Mouse (Mus musculus) limb, embryonic 13.5 days (tissue): ENCODE data around the gene Uba7. TPM values are rescaled to one million over a fixed set of nuclear protein-coding genes. Genes with fewer than 3 reads are reported as not detected.
A peak's percentile ranks its signal among the peaks of the same experiment; 100 is the strongest.

ENCODE experiments used
- ATAC-seq: fragments of 200-750 bp; cut with Nextera tagmentation; 2 replicates; pipeline ENCODE4 v1.8.0; 2017; ENCODE audit warnings: low read depth, moderate number of reproducible peaks, moderate TSS enrichment; ENCODE audit not compliant: low FRiP score
- H3K27ac ChIP-seq: fragments of 300-500 bp; sonication (generic); 2 replicates; pipeline ENCODE4 v1.5.1; 2015; ENCODE audit warnings: inconsistent platforms, mild to moderate bottlenecking, moderate library complexity
- H3K27me3 ChIP-seq: fragments of 300-500 bp; sonication (generic); 2 replicates; pipeline ENCODE4 v1.6.1; 2015; ENCODE audit warnings: mild to moderate bottlenecking, inconsistent platforms
- H3K36me3 ChIP-seq: fragments of 300-500 bp; sonication (generic); 2 replicates; pipeline ENCODE4 v1.6.1; 2015; ENCODE audit warnings: inconsistent platforms, mild to moderate bottlenecking, moderate library complexity
- H3K4me1 ChIP-seq: fragments of 300-500 bp; sonication (generic); 2 replicates; pipeline ENCODE4 v1.6.1; 2015; ENCODE audit warnings: inconsistent platforms
- H3K4me2 ChIP-seq: fragments of 300-500 bp; sonication (generic); replicated peaks from 2 replicates; pipeline ENCODE4 v1.6.1; 2015; ENCODE audit warnings: inconsistent platforms, mild to moderate bottlenecking, moderate library complexity
- H3K4me3 ChIP-seq: fragments of 300-500 bp; sonication (generic); 2 replicates; pipeline ENCODE4 v1.5.1; 2015; ENCODE audit warnings: moderate library complexity, mild to moderate bottlenecking, inconsistent platforms
- H3K9ac ChIP-seq: fragments of 300-500 bp; sonication (generic); 2 replicates; pipeline ENCODE4 v1.6.1; 2015; ENCODE audit warnings: mild to moderate bottlenecking, inconsistent platforms
- H3K9me3 ChIP-seq: fragments of 300-500 bp; sonication (generic); 2 replicates; pipeline ENCODE4 v1.6.1; 2016; ENCODE audit warnings: inconsistent platforms
- WGBS: fragments of 180-500 bp; shearing (Covaris S2); methylation state at CpG from one replicate; pipeline ENCODE4 v1.1.7; 2015; 5-methylcytosine and 5-hydroxymethylcytosine counted together
- polyA plus RNA-seq: library from polyadenylated mRNA; unstranded; fragments of >200 nt; fragmentation: Nextera tagmentation; extraction: Ambion mirVana; gene quantifications from 2 replicates; pipeline ENCODE4 v1.2.1, GENCODE M21; 2015

Uba7 gene
- polyA plus RNA-seq, 1 experiment from 2014 or later: 34.6 TPM

DNA sequence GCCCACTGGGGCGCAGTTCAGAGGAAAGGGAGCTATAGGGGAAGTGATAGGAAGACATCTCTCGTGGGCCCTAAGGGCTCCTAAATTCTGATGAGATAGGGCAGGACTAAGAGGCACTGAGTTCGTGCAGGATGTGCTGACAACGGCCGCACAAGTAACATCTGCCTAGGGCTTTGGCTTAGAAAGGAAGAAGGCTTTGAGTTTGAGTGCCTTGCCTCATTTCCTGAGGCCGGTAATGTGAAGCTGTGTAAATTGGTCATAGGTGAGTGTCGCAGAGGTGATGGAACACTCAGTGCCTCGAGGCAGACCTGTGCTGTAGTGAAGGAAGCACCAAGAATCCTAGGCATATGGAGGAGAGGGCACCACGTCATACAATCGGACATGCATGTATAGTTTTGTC lies 8.6 kb upstream of the Uba7 start:
- H3K36me3 ChIP-seq: peaks cover 65% of the 10 kb centered on the region
- no peak overlapping the region for H3K27ac ChIP-seq
- no peaks in the 10 kb centered on the region for H3K4me1 ChIP-seq
- 86% methylated on average over 10 of the region's 10 CpGs for WGBS
- no peak overlapping the region for H3K4me3 ChIP-seq
- no peaks in the 10 kb centered on the region for H3K27me3 ChIP-seq
- no peaks in the 10 kb centered on the region for H3K9me3 ChIP-seq
- H3K4me2 ChIP-seq: no peak overlapping the region
- ATAC-seq: no peak
- H3K9ac ChIP-seq: no peak overlapping the region

GRCm38 (mm10) chr9:107967437-107967836 lies 7.9 kb upstream of the Uba7 start:
- no peaks in the 10 kb centered on the region for H3K4me1 ChIP-seq
- H3K9me3 ChIP-seq: no peaks in the 10 kb centered on the region
- H3K27ac ChIP-seq: no peak overlapping the region
- WGBS: 86% methylated on average over 6 of the region's 6 CpGs
- no peaks in the 10 kb centered on the region for H3K27me3 ChIP-seq
- no peak overlapping the region for H3K4me2 ChIP-seq
- ATAC-seq: no peak
- no peak overlapping the region for H3K9ac ChIP-seq
- peaks cover 64% of the 10 kb centered on the region for H3K36me3 ChIP-seq
- no peak overlapping the region for H3K4me3 ChIP-seq

DNA sequence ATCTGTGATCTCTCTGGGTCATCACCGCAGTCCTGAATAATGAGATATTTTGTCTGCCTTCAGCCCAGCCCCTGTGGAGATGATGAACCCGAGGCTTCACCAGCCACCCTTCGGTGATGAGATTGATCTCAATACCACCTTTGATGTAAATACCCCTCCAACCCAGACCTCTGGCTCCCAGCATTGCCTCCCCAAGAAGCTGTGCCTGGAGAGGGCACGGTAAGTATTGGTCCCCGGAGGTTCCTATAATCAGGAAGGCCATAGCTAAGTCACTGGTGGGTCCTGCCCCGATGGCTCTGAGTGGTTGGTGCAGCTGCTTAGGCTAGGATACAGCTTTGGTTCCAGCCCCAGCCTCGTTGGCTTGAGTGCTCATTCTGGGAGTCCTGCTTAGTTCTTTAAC lies 6.8 kb upstream of the Uba7 start:
- H3K4me1 ChIP-seq: no peaks in the 10 kb centered on the region
- no peak overlapping the region for H3K4me3 ChIP-seq
- peaks cover 59% of the 10 kb centered on the region for H3K36me3 ChIP-seq
- no peak for ATAC-seq
- no peak overlapping the region for H3K9ac ChIP-seq
- H3K4me2 ChIP-seq: no peak overlapping the region
- H3K9me3 ChIP-seq: no peaks in the 10 kb centered on the region
- no peak overlapping the region for H3K27ac ChIP-seq
- 92% methylated on average over 7 of the region's 7 CpGs for WGBS
- H3K27me3 ChIP-seq: no peaks in the 10 kb centered on the region

- H3K4me3 ChIP-seq: no peak overlapping the region
- no peaks in the 10 kb centered on the region for H3K27me3 ChIP-seq
- H3K4me2 ChIP-seq: no peak overlapping the region
- no peak for ATAC-seq
- H3K9ac ChIP-seq: no peak overlapping the region
- no peaks in the 10 kb centered on the region for H3K9me3 ChIP-seq
- peaks cover 50% of the 10 kb centered on the region for H3K36me3 ChIP-seq
- WGBS: 89% methylated on average over 5 of the region's 5 CpGs
- peaks cover 9% of the 10 kb centered on the region for H3K4me1 ChIP-seq
- H3K27ac ChIP-seq: no peak overlapping the region
Measured at GRCm38 (mm10) chr9:107970311-107970710, 5.0 kb upstream of the Uba7 start.

DNA sequence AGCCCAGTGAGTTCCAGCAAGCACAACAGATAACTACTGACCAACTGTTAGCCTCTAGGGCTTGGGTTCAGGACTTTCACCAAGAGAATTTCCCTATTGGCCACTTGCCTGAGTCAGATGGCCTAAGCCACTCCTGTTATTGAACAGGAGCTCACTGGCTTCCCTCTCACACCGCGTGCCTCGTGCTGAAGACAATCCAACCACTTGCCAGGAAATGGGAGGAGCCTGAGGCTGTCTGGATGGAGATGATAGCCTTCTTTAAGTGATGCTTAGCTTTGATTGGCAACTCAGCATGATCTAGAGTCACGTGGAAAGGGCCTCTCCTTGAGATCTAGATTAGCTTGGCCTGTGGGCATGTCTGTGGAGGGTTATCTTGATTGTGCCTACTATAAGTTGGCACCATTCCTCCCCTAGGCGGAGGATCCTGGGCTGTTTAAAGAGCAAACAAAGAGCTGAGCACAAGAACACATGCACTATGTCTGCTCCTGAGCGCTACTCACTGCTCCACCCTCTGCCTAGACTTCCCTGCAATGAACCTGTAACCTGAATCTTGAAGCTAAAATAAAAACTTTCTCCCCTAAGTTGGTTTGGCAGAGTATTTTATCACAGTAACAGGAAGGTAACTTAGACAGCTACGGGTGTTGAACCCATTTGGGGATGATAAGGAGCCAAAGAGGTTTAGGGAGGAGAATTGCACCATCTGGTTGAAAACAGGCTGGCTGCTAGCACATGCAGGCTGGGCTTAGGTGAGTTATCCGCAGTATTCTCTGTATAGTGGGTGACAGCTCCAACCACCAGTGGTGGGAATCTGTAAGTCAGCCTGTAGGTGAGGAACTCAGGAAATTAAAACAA lies 3.4 kb upstream of the Uba7 start:
- Histone ChIP-seq H3K4me1 (peaks cover 18% of the 10 kb centered on the region), H3K4me3 (no peak overlapping the region), H3K36me3 (peaks cover 44% of the 10 kb centered on the region), H3K9ac (no peak overlapping the region), H3K27me3 (no peaks in the 10 kb centered on the region), H3K9me3 (no peaks in the 10 kb centered on the region), H3K4me2 (no peak overlapping the region), H3K27ac (no peak overlapping the region)
- WGBS: 76% methylated on average over 8 of the region's 8 CpGs
- no peak for ATAC-seq

DNA sequence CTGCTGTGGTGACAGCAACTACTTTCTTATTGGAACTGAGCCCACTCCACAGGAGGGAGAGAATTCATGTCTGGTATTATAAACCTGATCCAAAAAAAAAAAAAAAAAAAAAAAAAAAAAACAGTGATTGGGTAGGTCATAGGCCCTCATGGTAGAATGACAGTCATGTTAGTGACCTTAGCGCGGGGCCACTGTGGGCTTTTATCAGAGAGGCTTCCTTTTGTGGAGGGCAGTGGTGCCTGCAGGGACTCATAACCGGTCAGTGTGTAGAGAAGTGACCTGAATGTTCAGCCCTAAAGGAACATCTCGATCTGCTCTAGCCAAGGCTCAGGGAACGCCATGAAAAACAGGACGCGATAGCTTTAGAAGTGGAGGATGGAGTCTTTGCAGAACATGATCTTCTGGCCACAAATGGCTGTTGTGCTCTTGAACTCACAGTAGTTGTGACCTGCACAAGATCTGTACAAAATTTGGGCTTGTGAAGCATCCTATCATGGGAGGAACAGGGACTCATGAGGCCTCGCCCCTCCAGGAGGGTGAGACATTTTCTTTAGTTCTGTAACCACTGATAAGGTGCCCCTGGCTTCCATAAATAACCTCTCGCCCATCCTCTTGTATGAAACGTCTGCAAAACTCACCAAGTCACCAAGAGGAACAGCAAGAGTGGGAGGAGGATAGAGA lies 674 bp upstream of the Uba7 start:
- ATAC-seq: no peak
- H3K4me2 ChIP-seq: no peak overlapping the region
- H3K36me3 ChIP-seq: peaks cover 26% of the 10 kb centered on the region
- peak overlapping the region; percentile 72; the same call in 1 of the 2 replicates for H3K27ac ChIP-seq
- no peak overlapping the region for H3K4me3 ChIP-seq
- H3K9ac ChIP-seq: no peak overlapping the region
- no peaks in the 10 kb centered on the region for H3K9me3 ChIP-seq
- no peaks in the 10 kb centered on the region for H3K27me3 ChIP-seq
- WGBS: 81% methylated on average over 10 of the region's 10 CpGs
- H3K4me1 ChIP-seq: peaks cover 21% of the 10 kb centered on the region

DNA sequence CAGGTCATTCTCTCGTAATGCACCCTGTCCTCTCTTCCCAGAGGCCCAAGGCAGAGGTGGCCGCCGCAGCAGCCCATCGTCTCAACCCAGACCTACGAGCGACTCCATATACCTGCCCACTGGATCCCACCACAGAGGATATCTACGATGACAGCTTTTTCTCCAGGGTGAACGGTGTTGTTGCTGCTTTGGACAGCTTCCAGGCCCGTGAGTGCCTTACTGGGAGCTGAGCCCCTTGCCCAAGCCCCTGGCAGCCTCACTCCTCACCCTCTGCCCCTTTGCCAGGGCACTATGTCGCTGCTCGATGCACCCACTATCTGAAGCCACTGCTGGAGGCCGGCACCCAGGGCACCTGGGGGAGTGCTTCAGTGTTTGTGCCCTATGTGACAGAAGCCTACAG lies 3.5 kb downstream of the Uba7 start:
- H3K9me3 ChIP-seq: no peaks in the 10 kb centered on the region
- no peaks in the 10 kb centered on the region for H3K27me3 ChIP-seq
- no peak for ATAC-seq
- H3K4me1 ChIP-seq: peaks cover 63% of the 10 kb centered on the region
- H3K9ac ChIP-seq: peak overlapping the region; percentile 31; the same call in 1 of the 2 replicates
- H3K36me3 ChIP-seq: no peaks in the 10 kb centered on the region
- no peak overlapping the region for H3K27ac ChIP-seq
- H3K4me3 ChIP-seq: no peak overlapping the region
- no peak overlapping the region for H3K4me2 ChIP-seq
- 91% methylated on average over 12 of the region's 12 CpGs for WGBS

GRCm38 (mm10) chr9:107981684-107982605 lies 6.6 kb downstream of the Uba7 start:
- H3K27me3 ChIP-seq: no peaks in the 10 kb centered on the region
- H3K36me3 ChIP-seq: peaks cover 6% of the 10 kb centered on the region; the same call in 1 of the 2 replicates
- WGBS: 6% methylated on average over 7 of the region's 7 CpGs
- peak; percentile 49 for ATAC-seq
- H3K4me2 ChIP-seq: peak overlapping the region; percentile 97
- H3K4me3 ChIP-seq: peak overlapping the region; percentile 88
- H3K4me1 ChIP-seq: peaks cover 64% of the 10 kb centered on the region
- peak overlapping the region; percentile 100 for H3K27ac ChIP-seq
- H3K9ac ChIP-seq: peak overlapping the region; percentile 88
- no peaks in the 10 kb centered on the region for H3K9me3 ChIP-seq

- WGBS: 5% methylated on average over 14 of the region's 14 CpGs
- H3K36me3 ChIP-seq: peaks cover 6% of the 10 kb centered on the region; the same call in 1 of the 2 replicates
- peak within 1 kb of the TSS; percentile 88 for H3K4me3 ChIP-seq
- ATAC-seq: peak; percentile 82
- H3K27me3 ChIP-seq: no peaks in the 10 kb centered on the region
- H3K27ac ChIP-seq: peak within 1 kb of the TSS; percentile 100
- H3K9ac ChIP-seq: peak within 1 kb of the TSS; percentile 88
- no peaks in the 10 kb centered on the region for H3K9me3 ChIP-seq
- H3K4me2 ChIP-seq: peak within 1 kb of the TSS; percentile 97
- H3K4me1 ChIP-seq: peaks cover 73% of the 10 kb centered on the region
Measured at GRCm38 (mm10) chr9:107982681-107983346, 7.5 kb downstream of the Uba7 start, which contains the start of gene Gm20661. TSS of gene Gm20661 (plus strand) at chr9:107983058.

GRCm38 (mm10) chr9:107983421-107983890 lies 8.2 kb downstream of the Uba7 start:
- WGBS: 0% methylated on average over 4 of the region's 4 CpGs
- no peaks in the 10 kb centered on the region for H3K9me3 ChIP-seq
- H3K27me3 ChIP-seq: no peaks in the 10 kb centered on the region
- H3K36me3 ChIP-seq: peaks cover 6% of the 10 kb centered on the region; the same call in 1 of the 2 replicates
- H3K4me1 ChIP-seq: peaks cover 78% of the 10 kb centered on the region
- peak overlapping the region; percentile 88 for H3K9ac ChIP-seq
- peak overlapping the region; percentile 97 for H3K4me2 ChIP-seq
- H3K27ac ChIP-seq: peak overlapping the region; percentile 100
- H3K4me3 ChIP-seq: peak overlapping the region; percentile 88
- peak; percentile 55 for ATAC-seq
